Mouse (Mus musculus) lung, postnatal 14 days (tissue): Measurements from ENCODE around the gene Antxrl.

Experiments used
- DNase-seq: peaks from one replicate; pipeline ENCODE4 v3.0.0; 2021

The Antxrl gene

DNA sequence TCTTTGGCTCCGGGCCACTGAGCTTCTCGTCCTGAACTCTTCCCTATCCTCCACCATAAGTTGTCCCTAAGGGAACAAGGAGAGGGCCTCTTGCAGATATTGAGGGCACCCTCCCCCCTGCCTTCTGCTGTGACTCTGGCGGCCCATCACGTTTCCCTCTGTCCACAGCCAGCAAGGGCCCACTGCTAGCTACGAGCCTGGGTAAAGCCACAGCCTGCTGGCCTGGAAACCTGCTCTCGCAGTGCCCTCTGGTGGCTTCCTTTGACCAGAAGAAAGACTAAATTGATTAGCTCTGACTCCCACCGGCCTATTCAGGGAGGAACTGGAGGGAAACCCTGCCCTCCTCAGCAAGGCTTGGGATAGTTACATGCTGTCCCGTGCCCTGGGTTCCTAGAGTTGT is 52.4 kb downstream of the Antxrl start:
- DNase-seq = peak; percentile 83

DNA sequence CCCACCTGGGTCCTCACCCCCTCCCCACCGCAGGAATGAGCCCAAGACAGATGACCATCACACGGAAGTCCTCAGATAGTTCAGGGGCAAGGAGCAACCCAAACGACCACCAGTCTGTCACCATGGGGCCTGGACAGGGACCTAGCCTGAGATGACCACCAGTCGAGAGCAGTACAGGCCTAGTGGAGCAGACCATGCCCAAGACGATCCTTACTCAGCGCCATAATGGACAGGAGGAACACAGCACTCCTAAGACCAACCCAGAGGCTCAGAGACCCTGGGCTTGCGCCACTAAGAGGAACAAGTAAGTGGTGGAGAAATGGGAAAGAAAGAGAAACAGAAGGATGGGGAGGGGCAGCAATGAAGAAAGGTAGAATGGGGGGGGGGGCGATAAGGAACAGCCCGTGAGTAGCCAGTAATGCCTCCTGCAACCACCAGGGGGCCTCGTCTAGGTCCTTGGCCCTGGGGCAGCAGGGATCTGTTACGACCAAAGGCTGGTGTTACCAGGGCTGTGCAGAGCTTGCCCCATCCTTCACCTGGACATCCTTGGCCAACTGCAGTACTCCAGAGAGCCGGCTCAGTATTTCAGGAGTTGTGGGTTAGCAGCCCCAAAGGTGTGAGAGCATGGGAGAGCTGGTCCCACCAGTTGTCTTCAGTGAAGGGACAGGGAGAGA is 54.0 kb downstream of the Antxrl start:
- peak; percentile 68 for DNase-seq

DNA sequence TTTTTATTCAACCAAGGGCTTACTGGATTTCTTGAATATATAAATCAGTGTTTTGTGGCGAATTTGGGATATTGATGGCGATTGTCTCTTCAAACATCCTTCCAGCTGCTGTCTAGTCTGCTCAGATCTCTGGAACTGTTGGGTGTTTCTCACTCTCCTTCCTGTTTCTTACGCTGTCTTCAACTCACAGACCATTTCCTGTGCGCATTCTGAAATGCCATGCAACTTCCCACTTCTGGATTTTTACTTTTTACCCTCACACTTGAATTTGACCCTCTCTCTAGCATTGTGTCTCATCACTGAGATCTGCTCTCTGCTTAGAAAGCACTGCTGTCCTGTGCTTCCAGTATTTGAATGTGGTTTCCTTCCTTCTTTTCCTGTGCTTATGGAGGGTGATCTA is 55.1 kb downstream of the Antxrl start:
- DNase-seq = no peak

DNA sequence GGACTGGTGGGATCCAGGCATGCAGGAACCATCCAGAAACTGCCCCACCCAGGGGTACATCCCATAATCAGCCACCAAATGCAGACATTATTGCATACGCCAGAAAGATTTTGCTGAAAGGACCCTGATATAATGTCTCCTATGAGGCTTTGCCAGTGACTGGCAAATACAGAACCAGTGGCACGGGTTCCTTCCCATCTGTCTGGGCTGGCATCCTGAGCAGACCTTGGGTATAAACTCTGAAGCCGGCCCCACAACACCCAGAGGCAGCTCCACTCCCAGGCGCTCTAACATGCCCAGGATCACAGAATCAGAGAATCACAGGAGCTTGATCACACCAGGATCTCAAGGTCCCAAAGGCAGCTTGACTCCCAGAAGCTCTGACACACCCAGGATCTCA is 61.8 kb downstream of the Antxrl start:
- no peak for DNase-seq

DNA sequence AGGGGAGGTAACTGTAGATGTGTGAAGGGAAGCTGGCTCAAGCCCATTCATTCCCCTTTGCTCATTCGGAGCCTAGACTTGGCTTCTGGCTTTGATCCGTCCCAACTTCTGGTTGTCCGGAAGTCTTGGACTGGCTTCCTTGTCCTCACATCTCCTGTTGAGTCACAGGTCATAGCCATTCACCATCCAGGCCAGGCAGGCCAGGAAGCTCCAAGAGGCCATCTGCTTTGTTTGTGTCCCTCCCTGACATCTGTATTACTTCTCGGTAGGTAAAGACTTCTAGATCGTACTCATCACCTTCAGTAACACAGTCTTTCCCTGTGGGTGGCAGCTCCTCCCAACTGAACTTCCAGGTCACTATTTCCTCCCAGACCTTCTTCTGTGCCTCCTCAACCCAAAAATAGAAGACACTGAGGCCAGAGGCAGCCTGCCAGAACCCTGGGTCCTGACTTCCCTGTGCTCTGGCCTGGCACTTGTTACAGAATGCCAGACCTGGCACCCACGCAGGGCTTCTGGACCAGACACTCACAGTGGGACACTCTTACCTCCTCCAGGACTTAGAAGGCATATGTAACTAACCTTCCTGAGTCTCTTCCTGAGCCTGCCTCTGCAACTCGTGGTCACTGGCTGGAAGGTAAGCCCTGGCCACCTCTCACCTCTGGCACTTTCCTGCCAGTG is 66.7 kb downstream of the Antxrl start:
- DNase-seq = no peak

DNA sequence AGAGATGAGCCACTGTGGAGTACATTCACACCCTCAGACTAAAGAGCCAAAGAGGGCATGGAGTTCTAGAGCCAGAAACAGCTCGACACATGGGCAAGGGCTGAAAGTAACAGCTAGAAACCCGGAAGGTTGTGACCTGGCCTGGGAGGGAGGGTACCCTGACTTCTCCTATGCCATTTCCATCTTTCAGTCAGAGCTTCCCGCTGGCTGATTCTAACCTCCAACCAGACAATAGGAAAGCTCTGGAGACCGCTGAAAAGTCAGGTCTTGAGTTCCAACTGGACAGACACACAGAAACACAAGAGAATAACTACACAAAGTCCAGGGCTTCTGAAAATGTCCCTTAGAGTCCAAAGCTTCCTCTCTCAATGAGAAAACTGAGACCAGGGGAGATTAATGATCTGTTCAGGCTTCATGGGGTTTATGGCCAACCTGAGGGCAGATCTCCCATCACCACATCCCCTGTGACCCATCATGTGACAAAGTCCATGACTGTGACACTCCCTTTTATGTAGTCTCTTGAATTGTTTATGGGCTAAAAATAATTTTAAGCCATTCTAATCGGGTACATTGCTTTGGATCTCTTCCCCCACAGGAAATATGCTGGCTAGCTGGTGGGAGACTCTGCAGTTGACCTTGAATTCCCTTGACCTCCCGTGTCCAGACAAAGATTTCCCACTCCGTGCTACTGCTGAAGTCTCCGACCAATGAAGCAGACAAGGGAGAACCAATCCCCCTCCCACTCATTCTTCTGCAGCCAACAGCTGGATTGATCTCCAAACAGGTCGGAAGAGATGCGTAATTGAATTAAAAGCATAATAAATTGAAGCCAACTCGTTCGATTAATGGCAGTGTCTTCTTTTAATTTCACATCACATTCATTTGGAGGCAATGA is 67.8 kb downstream of the Antxrl start:
- no peak for DNase-seq

DNA sequence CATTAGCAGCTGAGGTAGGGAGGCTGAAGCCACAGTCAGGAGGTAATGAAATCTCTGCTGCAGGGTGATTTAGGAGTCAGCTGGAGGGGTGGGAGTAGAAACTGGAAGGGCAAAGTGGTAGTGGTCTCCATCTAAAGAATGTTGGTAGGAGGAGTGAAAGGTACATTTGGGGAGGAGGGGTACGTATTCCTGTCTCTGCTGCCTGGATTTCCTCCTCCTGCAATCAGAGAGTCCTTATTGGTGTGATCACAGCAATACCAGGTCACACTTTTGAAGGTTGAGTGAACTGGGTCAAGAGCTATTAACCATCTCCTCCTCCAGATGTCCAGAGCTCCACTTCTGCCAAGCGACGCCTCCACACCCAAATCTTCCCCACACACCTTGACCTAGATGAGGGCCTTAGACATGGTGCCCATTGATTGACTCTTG is 68.4 kb downstream of the Antxrl start:
- DNase-seq = no peak

DNA sequence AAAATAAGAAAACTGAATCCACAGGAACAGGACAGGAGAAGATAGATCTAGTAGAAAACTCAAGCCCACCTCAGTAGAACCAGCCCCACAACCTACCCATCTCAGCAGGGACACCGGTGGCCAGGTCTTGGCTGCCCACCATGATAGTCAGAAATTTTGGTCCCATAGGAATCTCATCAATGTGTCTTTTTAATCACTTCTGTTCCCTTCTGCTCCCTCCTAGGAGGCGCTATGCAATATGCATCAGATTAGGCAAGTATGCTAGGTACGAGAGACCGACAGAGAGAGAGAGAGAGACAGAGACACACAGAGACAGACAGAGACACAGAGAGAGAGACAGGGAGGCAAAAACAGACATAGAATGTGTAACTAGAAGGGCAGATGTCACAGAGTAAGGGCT is 69.2 kb downstream of the Antxrl start:
- no peak for DNase-seq
